Mouse (Mus musculus) midbrain, embryonic 14.5 days (tissue): Measurements from ENCODE around the gene Ccdc175. TPM values are rescaled to one million over a fixed set of nuclear protein-coding genes. Genes with fewer than 3 reads are reported as not detected.

ENCODE experiments used
- ATAC-seq: fragments of 200-750 bp; cut with Nextera tagmentation; 2 replicates; pipeline ENCODE4 v1.8.0; 2017; ENCODE audit warnings: moderate number of reproducible peaks, moderate library complexity; ENCODE audit not compliant: low FRiP score, low TSS enrichment
- DNase-seq: peaks from one replicate; pipeline ENCODE4 v3.0.0-alpha.2; 2015
- H3K27ac ChIP-seq: fragments of 300-500 bp; sonication (generic); replicated peaks from 2 replicates; pipeline ENCODE4 v1.5.1; 2014; ENCODE audit warnings: mild to moderate bottlenecking, low read depth, low read length, moderate library complexity
- H3K27me3 ChIP-seq: fragments of 300-500 bp; sonication (generic); 2 replicates; pipeline ENCODE4 v1.6.1; 2014; ENCODE audit warnings: low read length, control low read depth, mixed read lengths; ENCODE audit not compliant: control insufficient read depth, insufficient read depth
- H3K36me3 ChIP-seq: fragments of 300-500 bp; sonication (generic); 2 replicates; pipeline ENCODE4 v1.6.1; 2014; ENCODE audit warnings: low read length, control low read depth; ENCODE audit not compliant: control insufficient read depth, insufficient read depth
- H3K4me1 ChIP-seq: fragments of 300-500 bp; sonication (generic); 2 replicates; pipeline ENCODE4 v1.6.1; 2014; ENCODE audit warnings: mild to moderate bottlenecking, antibody characterized with exemption, low read length, control low read depth; ENCODE audit not compliant: control insufficient read depth, insufficient read depth
- H3K4me2 ChIP-seq: fragments of 300-500 bp; sonication (generic); 2 replicates; pipeline ENCODE4 v1.6.1; 2014; ENCODE audit warnings: mild to moderate bottlenecking, low read length, moderate library complexity
- H3K4me3 ChIP-seq: fragments of 300-500 bp; sonication (generic); replicated peaks from 2 replicates; pipeline ENCODE4 v1.5.1; 2014; ENCODE audit warnings: low read depth, low read length
- H3K9ac ChIP-seq: fragments of 300-500 bp; sonication (generic); replicated peaks from 2 replicates; pipeline ENCODE4 v1.6.1; 2014; ENCODE audit warnings: mild to moderate bottlenecking, low read length, moderate library complexity
- H3K9me3 ChIP-seq: fragments of 300-500 bp; sonication (generic); 2 replicates; pipeline ENCODE4 v1.6.1; 2016; ENCODE audit warnings: low read length, control low read depth, mixed read lengths; ENCODE audit not compliant: control insufficient read depth
- WGBS: fragments of 180-500 bp; shearing (Covaris S2); extraction: QIAGEN DNeasy Blood & Tissue Kit; methylation state at CpG from one replicate; pipeline ENCODE4 v1.1.7; 2014; 5-methylcytosine and 5-hydroxymethylcytosine counted together
- microRNA-seq: library from miRNA; unstranded; fragments of <30 nt; microRNA quantifications from one replicate; pipeline ENCODE4, GENCODE M21; 2016
- polyA plus RNA-seq: library from polyadenylated mRNA; unstranded; fragments of >200 nt; fragmentation: Nextera tagmentation; extraction: Ambion mirVana; gene quantifications from 2 replicates; pipeline ENCODE4 v1.2.1, GENCODE M21; 2014

The Ccdc175 gene
- polyA plus RNA-seq, 1 experiment from 2014 or later, result 0.11 TPM

DNA sequence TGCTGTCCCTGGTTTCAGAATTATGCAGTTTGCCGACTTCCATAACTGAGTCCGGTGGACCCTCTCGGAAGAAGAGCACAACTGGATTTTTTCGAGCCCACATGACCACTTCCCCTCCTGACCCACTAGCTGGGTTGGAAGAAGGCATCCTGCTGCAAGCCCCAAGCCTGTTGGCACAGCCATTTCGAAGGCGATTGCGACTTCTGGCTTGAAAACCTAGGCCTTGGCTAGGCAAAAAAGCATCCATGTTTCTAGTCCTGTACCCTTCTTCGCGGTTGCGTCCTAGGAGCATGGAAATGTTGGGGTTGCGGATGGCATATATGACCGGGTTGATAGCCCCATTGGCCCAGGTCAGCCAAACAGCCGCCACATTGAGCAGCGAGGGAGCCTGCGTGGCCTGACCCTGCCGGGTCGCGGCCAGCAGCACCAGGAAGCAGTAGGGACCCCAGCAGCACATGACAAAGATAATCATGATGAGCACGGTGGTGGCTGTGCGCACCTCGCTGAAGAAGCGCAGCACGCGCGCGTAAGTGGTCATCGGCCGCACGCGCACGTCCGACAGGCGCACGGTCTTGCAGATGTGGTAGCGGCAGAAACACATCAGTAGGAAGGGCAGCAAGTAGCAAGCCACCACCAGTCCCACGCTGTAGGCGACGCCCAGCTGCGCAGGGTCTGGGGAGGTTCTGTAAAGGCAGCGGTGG lies 115.1 kb downstream of the Ccdc175 start:
- H3K9me3 ChIP-seq, result no peaks in the 10 kb centered on the region
- peak overlapping the region; percentile 68 for H3K4me3 ChIP-seq
- H3K36me3 ChIP-seq, result no peaks in the 10 kb centered on the region
- H3K4me1 ChIP-seq, result peaks cover 8% of the 10 kb centered on the region; the same call in 1 of the 2 replicates
- peak overlapping the region; percentile 94 for H3K27ac ChIP-seq
- H3K4me2 ChIP-seq, result peak overlapping the region; percentile 73
- 0 out of 2 replicates have a peak, but pooled peaks cover 4% of the 10 kb centered on the region for H3K27me3 ChIP-seq
- DNase-seq (peak; percentile 52), ATAC-seq (no peak; the same call in 1 of the 2 replicates)
- H3K9ac ChIP-seq, result peak overlapping the region; percentile 82
- 4% methylated on average over 40 of the region's 40 CpGs for WGBS

DNA sequence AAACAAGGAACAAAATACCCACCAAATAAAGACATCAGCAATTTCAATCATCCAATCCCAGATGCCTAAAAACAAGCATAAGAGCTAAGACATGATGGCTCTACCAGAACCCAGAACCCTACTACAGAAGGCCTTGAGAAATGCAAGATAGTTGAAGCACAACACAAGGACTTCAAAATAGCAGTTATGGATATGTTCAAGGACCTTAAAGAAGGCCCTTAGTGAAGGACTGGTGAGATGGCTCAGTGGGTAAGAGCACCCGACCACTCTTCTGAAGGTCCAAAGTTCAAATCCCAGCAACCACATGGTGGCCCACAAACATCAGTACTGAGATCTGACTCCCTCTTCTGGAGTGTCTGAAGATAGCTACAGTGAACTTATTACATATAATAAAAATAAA lies 127.0 kb downstream of the Ccdc175 start:
- ATAC-seq (no peak), DNase-seq (no peak)
- 92% methylated on average over 1 of the region's 1 CpGs for WGBS
- H3K4me2 ChIP-seq, result no peak overlapping the region
- H3K9me3 ChIP-seq, result no peaks in the 10 kb centered on the region
- no peaks in the 10 kb centered on the region for H3K27me3 ChIP-seq
- H3K36me3 ChIP-seq, result no peaks in the 10 kb centered on the region
- H3K4me1 ChIP-seq, result no peaks in the 10 kb centered on the region
- no peak overlapping the region for H3K27ac ChIP-seq
- H3K4me3 ChIP-seq, result no peak overlapping the region
- H3K9ac ChIP-seq, result no peak overlapping the region

DNA sequence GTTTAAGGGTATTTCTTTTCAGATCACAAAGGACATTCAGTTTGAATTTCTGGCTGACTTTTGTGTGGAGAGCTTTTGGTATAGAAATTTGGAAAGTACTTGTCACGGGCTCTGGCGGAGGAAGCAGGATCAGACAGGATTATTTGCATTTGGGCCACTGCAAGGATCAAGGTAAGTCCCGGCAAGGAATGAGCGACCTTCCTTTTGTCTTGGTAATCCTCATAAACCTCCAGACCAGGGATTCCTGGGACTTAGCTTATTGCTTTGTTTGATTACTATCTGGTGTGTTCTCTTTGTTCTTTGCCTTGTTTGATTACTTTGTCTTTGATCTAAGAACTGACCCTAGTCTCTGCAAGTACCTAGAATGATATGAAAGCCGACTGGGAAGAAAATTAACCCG lies 131.0 kb downstream of the Ccdc175 start:
- WGBS, result 13% methylated on average over 6 of the region's 6 CpGs
- no peaks in the 10 kb centered on the region for H3K27me3 ChIP-seq
- H3K36me3 ChIP-seq, result no peaks in the 10 kb centered on the region
- no peak overlapping the region for H3K4me2 ChIP-seq
- no peak overlapping the region for H3K4me3 ChIP-seq
- no peak overlapping the region for H3K27ac ChIP-seq
- no peak for ATAC-seq
- no peak overlapping the region for H3K9ac ChIP-seq
- DNase-seq, result no peak
- peaks cover 3% of the 10 kb centered on the region; the same call in 1 of the 2 replicates for H3K9me3 ChIP-seq
- H3K4me1 ChIP-seq, result no peaks in the 10 kb centered on the region

DNA sequence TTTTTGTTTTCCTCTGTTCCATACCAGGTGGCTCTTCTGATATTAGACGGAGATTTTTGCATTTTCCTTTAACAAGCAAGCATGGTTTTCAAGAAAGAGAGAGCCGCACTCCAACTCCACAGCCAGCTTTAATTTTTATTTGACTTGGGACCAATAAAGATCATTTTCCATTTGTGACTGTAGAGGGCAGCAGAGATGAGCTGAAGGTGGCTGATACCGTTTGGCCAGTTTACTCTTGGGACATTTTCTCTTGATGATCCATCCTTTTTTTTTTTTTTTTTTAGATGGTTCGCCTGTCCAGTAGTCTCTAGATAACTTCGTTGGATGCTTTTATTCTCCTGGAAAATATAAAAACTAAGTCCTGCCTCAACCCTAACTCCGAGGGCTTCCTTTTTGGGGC lies 131.5 kb downstream of the Ccdc175 start:
- H3K4me3 ChIP-seq, result no peak overlapping the region
- no peaks in the 10 kb centered on the region for H3K27me3 ChIP-seq
- H3K27ac ChIP-seq, result no peak overlapping the region
- H3K36me3 ChIP-seq, result no peaks in the 10 kb centered on the region
- H3K9ac ChIP-seq, result no peak overlapping the region
- ATAC-seq (no peak), DNase-seq (peak; percentile 69)
- H3K4me1 ChIP-seq, result no peaks in the 10 kb centered on the region
- H3K9me3 ChIP-seq, result peaks cover 3% of the 10 kb centered on the region; the same call in 1 of the 2 replicates
- 38% methylated on average over 6 of the region's 6 CpGs for WGBS
- H3K4me2 ChIP-seq, result no peak overlapping the region

DNA sequence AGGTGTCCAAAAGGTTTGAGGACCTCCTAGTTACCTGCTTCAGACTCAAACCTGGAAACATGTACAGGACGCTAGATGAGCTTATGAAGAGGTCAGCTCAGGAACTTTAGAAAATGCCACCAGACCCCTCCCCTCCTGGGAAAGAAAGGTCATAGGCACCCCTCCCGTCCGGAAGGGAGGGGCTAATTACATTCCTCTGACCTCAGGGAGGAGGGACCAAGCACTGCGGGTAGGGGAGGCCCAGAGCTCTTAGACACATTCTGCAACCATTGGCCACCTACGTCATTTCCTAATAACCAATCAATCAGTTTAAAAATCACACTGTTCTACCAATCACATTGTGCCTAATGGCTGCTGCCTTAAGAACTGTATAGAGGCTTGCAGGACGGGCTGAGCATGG lies 132.3 kb downstream of the Ccdc175 start:
- Histone ChIP-seq H3K36me3 (no peaks in the 10 kb centered on the region), H3K4me3 (no peak overlapping the region), H3K4me2 (no peak overlapping the region), H3K27ac (no peak overlapping the region), H3K9ac (no peak overlapping the region), H3K4me1 (no peaks in the 10 kb centered on the region), H3K27me3 (no peaks in the 10 kb centered on the region), H3K9me3 (peaks cover 3% of the 10 kb centered on the region; the same call in 1 of the 2 replicates)
- ATAC-seq (no peak), DNase-seq (no peak)
- 83% methylated on average over 6 of the region's 6 CpGs for WGBS

Small RNA genes within 50 kb of the gene (microRNA-seq; reads per million reads assigned to microRNA genes)
- not detected for gene Gm24466

Other genes with a start within 250 kb of the Ccdc175 start
- gene Gpr135, start 113.9 kb downstream of the Ccdc175 start, polyA plus RNA-seq, result 4.6 and 7.4 TPM in 2 replicates
- gene L3hypdh, start 99.6 kb downstream of the Ccdc175 start, polyA plus RNA-seq, result 11.7 and 12.8 TPM in 2 replicates
- 89.9 and 115 TPM in 2 replicates for gene Jkamp, start 99.4 kb downstream of the Ccdc175 start, polyA plus RNA-seq
- 2,477 and 2,923 TPM in 2 replicates for gene Rtn1, start 224.0 kb upstream of the Ccdc175 start, polyA plus RNA-seq